Mouse (Mus musculus) brain, embryonic 14.5 days (tissue): Measurements from ENCODE around the gene Prickle4. TPM values are rescaled to one million over a fixed set of nuclear protein-coding genes. Genes with fewer than 3 reads are reported as not detected.

Source experiments
- DNase-seq: peaks from one replicate; pipeline ENCODE4 v3.0.0-alpha.2; 2011; ENCODE audit warnings: low read depth
- CTCF ChIP-seq: fragments of 200-500 bp; IDR thresholded peaks from 2 replicates; pipeline ENCODE4 v1.5.1; 2012; ENCODE audit warnings: inconsistent platforms, mild to moderate bottlenecking, moderate library complexity, borderline replicate concordance; ENCODE audit not compliant: insufficient read depth, insufficient read length; ENCODE audit errors: extremely low read depth
- POLR2A ChIP-seq: fragments of 200-500 bp; IDR thresholded peaks from 2 replicates; pipeline ENCODE4 v1.6.1; 2012; ENCODE audit warnings: mild to moderate bottlenecking, inconsistent platforms, borderline replicate concordance; ENCODE audit not compliant: poor library complexity, insufficient read depth, insufficient read length, severe bottlenecking; ENCODE audit errors: extremely low read depth
- polyA plus RNA-seq: library from polyadenylated mRNA; depleted of rRNA; stranded (reverse); fragments of >200 nt; gene quantifications from 2 replicates; pipeline ENCODE4 v1.2.3, GENCODE M21; 2012

Gene Prickle4
- polyA plus RNA-seq, 1 experiment, result 1.0 TPM

DNA sequence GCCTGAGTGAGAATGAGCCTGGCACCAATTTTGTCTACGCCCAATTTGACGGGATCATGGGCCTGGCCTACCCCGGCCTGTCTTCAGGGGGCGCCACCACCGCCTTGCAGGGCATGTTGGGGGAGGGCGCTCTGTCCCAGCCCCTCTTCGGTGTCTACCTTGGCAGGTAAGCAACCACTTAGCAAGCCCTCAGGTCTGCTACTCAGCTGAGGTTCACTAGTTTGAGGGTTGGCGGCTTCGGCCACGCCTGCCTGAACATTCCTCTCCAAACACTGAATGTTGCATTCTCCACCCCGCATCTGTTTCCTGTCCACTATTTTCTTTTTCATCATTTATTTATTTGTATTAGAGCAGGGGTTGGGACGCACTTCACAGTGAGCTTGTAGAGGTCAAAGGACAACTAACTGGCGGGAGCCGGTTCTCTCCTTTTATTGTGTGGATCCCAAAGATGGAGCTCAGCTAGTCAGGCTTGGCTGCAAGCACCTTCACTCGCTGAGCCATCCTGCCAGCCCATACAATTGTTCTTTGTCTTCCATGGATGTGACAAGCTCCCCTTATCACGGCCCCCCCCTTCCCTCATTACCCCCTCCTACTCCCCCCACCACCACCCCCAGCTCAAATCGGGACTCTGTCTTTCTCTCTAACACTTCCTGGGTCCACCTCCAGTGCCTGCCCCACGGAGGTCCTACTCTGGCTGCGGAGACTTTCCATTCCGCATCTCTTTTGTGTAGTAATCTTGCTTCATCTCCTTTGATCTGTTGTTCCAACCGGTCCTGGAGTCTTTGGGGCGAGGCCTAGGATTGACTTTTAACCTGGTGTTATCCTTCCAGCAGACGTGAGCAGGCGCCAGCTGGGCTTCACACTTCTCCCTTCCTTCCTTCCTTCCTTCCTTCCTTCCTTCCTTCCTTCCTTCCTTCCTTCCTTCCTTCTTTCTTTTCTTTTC is 36.4 kb upstream of the Prickle4 start:
- TF ChIP-seq POLR2A (no peak), CTCF (no peak)
- DNase-seq, result no peak

- DNase-seq, result no peak
- TF ChIP-seq POLR2A (no peak), CTCF (no peak)
Observed at GRCm38 (mm10) chr17:47726566-47726965, 32.0 kb upstream of the Prickle4 start, which contains the start of gene Pgc. Gene Pgc, plus strand, starts transcription at chr17:47726842.

- no peak for DNase-seq
Observed at GRCm38 (mm10) chr17:47721183-47721582, 26.6 kb upstream of the Prickle4 start.

GRCm38 (mm10) chr17:47715037-47715436 is 20.5 kb upstream of the Prickle4 start:
- DNase-seq, result no peak
- no peak for TF ChIP-seq CTCF
- no peak for TF ChIP-seq POLR2A

More at GRCm38 (mm10) chr17:47721183-47721582, 26.6 kb upstream of the Prickle4 start:
- no peak for TF ChIP-seq CTCF
- TF ChIP-seq POLR2A, result no peak

DNA sequence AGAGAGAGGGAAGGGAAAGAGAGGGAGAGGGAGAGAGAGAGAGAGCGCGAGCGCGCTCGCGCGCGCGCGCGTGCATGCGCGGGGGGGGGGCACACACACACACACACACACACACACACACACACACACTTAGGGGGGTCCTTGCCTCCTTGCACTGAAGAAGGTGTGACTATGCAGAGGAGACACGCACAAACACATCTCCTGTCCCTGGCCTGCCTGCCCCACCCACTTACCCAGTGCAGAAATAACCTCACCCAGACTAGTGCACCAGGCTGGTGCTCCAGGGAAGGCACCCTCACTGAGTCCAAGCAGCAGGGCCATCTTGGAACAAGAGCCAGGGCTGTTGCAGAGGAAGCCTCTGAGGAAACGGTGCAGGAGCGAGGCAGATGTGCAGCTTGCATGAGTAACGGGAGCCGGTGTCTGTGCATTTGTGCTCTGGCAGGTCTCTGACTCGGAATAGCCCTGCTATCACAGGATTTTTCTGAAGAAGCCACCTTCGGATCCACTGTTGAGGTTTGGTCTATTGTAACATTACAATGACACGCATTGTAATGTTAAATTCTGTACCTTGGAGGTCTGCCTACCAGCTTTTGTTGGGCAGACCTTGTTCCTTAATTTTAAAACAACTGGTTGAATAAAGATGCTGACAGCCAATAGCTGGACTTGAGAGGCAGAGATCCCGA is 18.5 kb upstream of the Prickle4 start:
- peak; percentile 12 for DNase-seq
- TF ChIP-seq CTCF (no peak), POLR2A (no peak)

GRCm38 (mm10) chr17:47711883-47712282 is 17.3 kb upstream of the Prickle4 start:
- TF ChIP-seq CTCF (no peak), POLR2A (no peak)
- no peak for DNase-seq

- no peak for DNase-seq
- TF ChIP-seq POLR2A (no peak), CTCF (no peak)
Observed at GRCm38 (mm10) chr17:47710036-47710435, 15.5 kb upstream of the Prickle4 start.

DNA sequence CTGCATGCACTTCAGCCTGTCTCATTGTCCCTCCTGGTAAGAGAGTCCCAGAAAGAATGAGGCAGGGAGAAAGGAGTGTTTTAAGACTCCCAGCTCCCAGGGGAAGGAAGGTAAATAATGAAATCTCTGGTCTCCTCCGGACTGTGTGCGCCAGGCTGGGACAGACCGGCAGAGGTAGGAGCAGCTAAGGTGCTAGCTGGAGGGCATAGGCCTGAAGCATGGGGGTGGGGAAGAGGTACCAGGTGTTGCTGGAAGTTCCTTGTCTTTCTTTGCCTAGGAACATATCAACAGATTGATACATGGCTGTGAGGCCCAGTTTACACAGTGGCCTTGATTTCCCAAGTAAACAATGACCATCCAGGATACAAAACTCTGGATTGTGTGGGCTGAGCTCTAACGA is 14.4 kb upstream of the Prickle4 start:
- DNase-seq, result no peak
- TF ChIP-seq CTCF (no peak), POLR2A (no peak)

- DNase-seq, result no peak
- TF ChIP-seq CTCF (no peak), POLR2A (no peak)
Observed at GRCm38 (mm10) chr17:47707961-47708360, 13.4 kb upstream of the Prickle4 start.

GRCm38 (mm10) chr17:47706196-47706595 is 11.7 kb upstream of the Prickle4 start:
- TF ChIP-seq POLR2A (no peak), CTCF (no peak)
- DNase-seq, result no peak

DNA sequence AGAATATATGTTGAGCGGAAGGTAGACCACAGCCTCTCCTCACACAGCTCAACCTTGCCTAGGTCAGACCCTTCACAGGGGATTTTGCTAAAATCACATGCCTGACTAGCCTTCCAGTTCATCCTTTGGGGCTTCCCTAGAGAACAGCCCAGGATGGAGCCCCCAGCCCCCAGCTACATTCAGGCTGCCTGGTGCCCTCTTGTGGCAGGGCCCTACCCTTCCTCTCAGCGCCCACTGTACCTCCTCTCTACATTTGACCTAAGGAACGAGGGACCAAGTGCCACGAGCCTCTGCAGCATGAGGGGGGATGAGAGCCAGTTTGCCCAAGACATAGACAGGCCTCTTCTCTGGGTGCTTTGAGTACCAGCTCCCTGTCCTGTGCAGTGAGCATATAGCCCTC is 10.2 kb upstream of the Prickle4 start:
- DNase-seq, result no peak
- TF ChIP-seq POLR2A, result no peak
- no peak for TF ChIP-seq CTCF
